Mouse (Mus musculus): ENCODE results near the gene Slco2b1. TPM values are rescaled to one million over a fixed set of nuclear protein-coding genes. Genes with fewer than 3 reads are reported as not detected.

Gene Slco2b1
- polyA plus RNA-seq (2015; fragmentation: Illumina TruSeq; extraction: RNeasy Lipid Tissue Mini Kit (QIAGEN cat#74804); ENCODE audit: low read depth, low replicate concordance) = 11.9 TPM

GRCm38 (mm10) chr7:99711166-99711565 lies at the start of gene Slco2b1:
Gene Slco2b1 (minus strand): TSS chr7:99711340.

GRCm38 (mm10) chr7:99729973-99730372 lies 18.8 kb upstream of the Slco2b1 start, which contains the start of gene Olfr520:
Gene Olfr520 (plus strand): TSS chr7:99730273.

GRCm38 (mm10) chr7:99626376-99627270 lies 84.5 kb downstream of the Slco2b1 start, which contains the start of gene Tpbgl:
Gene Tpbgl (minus strand): TSS chr7:99627103.

Other genes with a start within 250 kb of the Slco2b1 start
- gene Klhl35, start 245.3 kb downstream of the Slco2b1 start, polyA plus RNA-seq (2015; fragmentation: Illumina TruSeq; extraction: RNeasy Lipid Tissue Mini Kit (QIAGEN cat#74804); ENCODE audit: low read depth, low replicate concordance) = 1.3 TPM
- 983 TPM for gene Rps3, start 227.6 kb downstream of the Slco2b1 start, polyA plus RNA-seq (2015; fragmentation: Illumina TruSeq; extraction: RNeasy Lipid Tissue Mini Kit (QIAGEN cat#74804); ENCODE audit: low read depth, low replicate concordance)
- 121 TPM for gene Arrb1, start 175.9 kb downstream of the Slco2b1 start, polyA plus RNA-seq (2015; fragmentation: Illumina TruSeq; extraction: RNeasy Lipid Tissue Mini Kit (QIAGEN cat#74804); ENCODE audit: low read depth, low replicate concordance)
- 2.3 TPM for gene Tpbgl, start 84.2 kb downstream of the Slco2b1 start, polyA plus RNA-seq (2015; fragmentation: Illumina TruSeq; extraction: RNeasy Lipid Tissue Mini Kit (QIAGEN cat#74804); ENCODE audit: low read depth, low replicate concordance)
- gene Olfr520, start 18.9 kb upstream of the Slco2b1 start, polyA plus RNA-seq (2015; fragmentation: Illumina TruSeq; extraction: RNeasy Lipid Tissue Mini Kit (QIAGEN cat#74804); ENCODE audit: low read depth, low replicate concordance) = not detected
- not detected for gene Olfr521, start 52.2 kb upstream of the Slco2b1 start, polyA plus RNA-seq (2015; fragmentation: Illumina TruSeq; extraction: RNeasy Lipid Tissue Mini Kit (QIAGEN cat#74804); ENCODE audit: low read depth, low replicate concordance)
- gene Neu3, start 117.1 kb upstream of the Slco2b1 start, polyA plus RNA-seq (2015; fragmentation: Illumina TruSeq; extraction: RNeasy Lipid Tissue Mini Kit (QIAGEN cat#74804); ENCODE audit: low read depth, low replicate concordance) = 2.8 TPM
- gene Xrra1, start 147.8 kb upstream of the Slco2b1 start, polyA plus RNA-seq (2015; fragmentation: Illumina TruSeq; extraction: RNeasy Lipid Tissue Mini Kit (QIAGEN cat#74804); ENCODE audit: low read depth, low replicate concordance) = 0.98 TPM
- 152 TPM for gene Spcs2, start 152.1 kb upstream of the Slco2b1 start, polyA plus RNA-seq (2015; fragmentation: Illumina TruSeq; extraction: RNeasy Lipid Tissue Mini Kit (QIAGEN cat#74804); ENCODE audit: low read depth, low replicate concordance)